Mouse (Mus musculus) heart, embryonic 11.5 days (tissue): ENCODE results near the gene Apc2. TPM values are rescaled to one million over a fixed set of nuclear protein-coding genes. Genes with fewer than 3 reads are reported as not detected.
A peak's percentile ranks its signal among the peaks of the same experiment; 100 is the strongest.

Source experiments
- ATAC-seq: fragments of 200-750 bp; cut with Nextera tagmentation; replicated peaks from 2 replicates; pipeline ENCODE4 v1.8.0; 2017; ENCODE audit warnings: moderate library complexity; ENCODE audit not compliant: insufficient number of reproducible peaks, low FRiP score, low TSS enrichment
- H3K27ac ChIP-seq: fragments of 300-500 bp; sonication (generic); 2 replicates; pipeline ENCODE4 v1.5.1; 2014; ENCODE audit warnings: mild to moderate bottlenecking, low read depth, low read length
- H3K27me3 ChIP-seq: fragments of 300-500 bp; sonication (generic); 2 replicates; pipeline ENCODE4 v1.6.1; 2014; ENCODE audit warnings: mild to moderate bottlenecking, low read length, mixed read lengths; ENCODE audit not compliant: control insufficient read depth, insufficient read depth
- H3K36me3 ChIP-seq: fragments of 300-500 bp; sonication (generic); 2 replicates; pipeline ENCODE4 v1.6.1; 2014; ENCODE audit warnings: mild to moderate bottlenecking, low read length, moderate library complexity, mixed read lengths; ENCODE audit not compliant: control insufficient read depth, insufficient read depth
- H3K4me1 ChIP-seq: fragments of 300-500 bp; sonication (generic); 2 replicates; pipeline ENCODE4 v1.6.1; 2014; ENCODE audit warnings: low read length; ENCODE audit not compliant: control insufficient read depth, insufficient read depth
- H3K4me2 ChIP-seq: fragments of 300-500 bp; sonication (generic); 2 replicates; pipeline ENCODE4 v1.6.1; 2014; ENCODE audit warnings: mild to moderate bottlenecking, moderate library complexity
- H3K4me3 ChIP-seq: fragments of 300-500 bp; sonication (generic); 2 replicates; pipeline ENCODE4 v1.5.1; 2014; ENCODE audit warnings: low read depth, low read length
- H3K9ac ChIP-seq: fragments of 300-500 bp; sonication (generic); 2 replicates; pipeline ENCODE4 v1.6.1; 2014; ENCODE audit warnings: mild to moderate bottlenecking, low read depth, low read length, moderate library complexity
- H3K9me3 ChIP-seq: fragments of 300-500 bp; sonication (generic); replicated peaks from 2 replicates; pipeline ENCODE4 v1.6.1; 2016; ENCODE audit warnings: low read length; ENCODE audit not compliant: control insufficient read depth
- WGBS: fragments of 180-500 bp; shearing (Covaris S2); extraction: QIAGEN DNeasy Blood & Tissue Kit; methylation state at CpG from one replicate; pipeline ENCODE4 v1.1.7; 2014; ENCODE audit not compliant: insufficient replicate concordance; 5-methylcytosine and 5-hydroxymethylcytosine counted together
- polyA plus RNA-seq: library from polyadenylated mRNA; unstranded; fragments of >200 nt; fragmentation: Nextera tagmentation; extraction: Ambion mirVana; gene quantifications from 2 replicates; pipeline ENCODE4 v1.2.1, GENCODE M21; 2014

Apc2 gene
- polyA plus RNA-seq, 1 experiment from 2014 or later, result 0.69 TPM

GRCm38 (mm10) chr10:80282481-80283441 lies 13.0 kb upstream of the Apc2 start:
- no peak overlapping the region for H3K4me3 ChIP-seq
- H3K9ac ChIP-seq, result no peak overlapping the region
- no peaks in the 10 kb centered on the region for H3K27me3 ChIP-seq
- peaks cover 64% of the 10 kb centered on the region for H3K36me3 ChIP-seq
- H3K4me1 ChIP-seq, result peaks cover 7% of the 10 kb centered on the region; the same call in 1 of the 2 replicates
- H3K9me3 ChIP-seq, result no peaks in the 10 kb centered on the region
- WGBS, result 81% methylated on average over 20 of the region's 20 CpGs
- H3K4me2 ChIP-seq, result no peak overlapping the region
- no peak overlapping the region for H3K27ac ChIP-seq
- 0 out of 2 replicates have a peak, but pooled peaks have one; percentile 1 for ATAC-seq

- Histone ChIP-seq H3K27me3 (no peaks in the 10 kb centered on the region), H3K9ac (no peak overlapping the region), H3K27ac (no peak overlapping the region), H3K4me1 (peaks cover 7% of the 10 kb centered on the region; the same call in 1 of the 2 replicates), H3K36me3 (peaks cover 47% of the 10 kb centered on the region), H3K4me3 (no peak overlapping the region), H3K9me3 (no peaks in the 10 kb centered on the region), H3K4me2 (no peak overlapping the region)
- 81% methylated on average over 14 of the region's 15 CpGs for WGBS
- ATAC-seq, result no peak
These were observed 10.3 kb upstream of the Apc2 start for GRCm38 (mm10) chr10:80285222-80286070.

DNA sequence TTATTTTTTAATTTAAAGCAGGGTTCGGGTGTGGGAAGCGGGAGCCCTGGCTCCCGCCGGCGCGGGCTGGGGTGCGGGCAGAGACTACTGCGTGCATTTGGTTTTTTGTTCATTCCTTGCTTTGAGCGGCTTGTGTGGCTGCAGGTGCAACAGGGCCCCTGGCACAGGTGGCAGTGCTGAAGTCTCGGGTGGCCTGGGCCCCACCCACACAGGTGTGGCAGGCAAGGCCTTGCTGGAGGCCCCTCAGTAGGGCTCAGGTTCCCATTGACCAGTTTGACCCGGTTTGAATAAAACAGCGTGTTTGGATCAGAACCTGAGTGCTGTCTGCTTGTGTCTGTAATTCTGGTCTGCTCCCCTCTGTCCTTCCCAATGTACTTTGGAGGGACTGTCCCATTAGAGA lies 7.7 kb upstream of the Apc2 start:
- Histone ChIP-seq H3K9me3 (no peaks in the 10 kb centered on the region), H3K4me2 (no peak overlapping the region), H3K27me3 (no peaks in the 10 kb centered on the region), H3K9ac (no peak overlapping the region), H3K27ac (no peak overlapping the region), H3K4me1 (0 out of 2 replicates have a peak, but pooled peaks cover 3% of the 10 kb centered on the region), H3K4me3 (no peak overlapping the region), H3K36me3 (peaks cover 29% of the 10 kb centered on the region)
- no peak for ATAC-seq
- 93% methylated on average over 12 of the region's 12 CpGs for WGBS

- no peak for ATAC-seq
- H3K4me2 ChIP-seq, result no peak overlapping the region
- H3K27ac ChIP-seq, result no peak overlapping the region
- 70% methylated on average over 8 of the region's 8 CpGs for WGBS
- peaks cover 23% of the 10 kb centered on the region for H3K36me3 ChIP-seq
- H3K4me3 ChIP-seq, result no peak overlapping the region
- H3K27me3 ChIP-seq, result no peaks in the 10 kb centered on the region
- no peak overlapping the region for H3K9ac ChIP-seq
- H3K9me3 ChIP-seq, result no peaks in the 10 kb centered on the region
- H3K4me1 ChIP-seq, result 0 out of 2 replicates have a peak, but pooled peaks cover 4% of the 10 kb centered on the region
These were observed 7.1 kb upstream of the Apc2 start for GRCm38 (mm10) chr10:80288657-80289056.

DNA sequence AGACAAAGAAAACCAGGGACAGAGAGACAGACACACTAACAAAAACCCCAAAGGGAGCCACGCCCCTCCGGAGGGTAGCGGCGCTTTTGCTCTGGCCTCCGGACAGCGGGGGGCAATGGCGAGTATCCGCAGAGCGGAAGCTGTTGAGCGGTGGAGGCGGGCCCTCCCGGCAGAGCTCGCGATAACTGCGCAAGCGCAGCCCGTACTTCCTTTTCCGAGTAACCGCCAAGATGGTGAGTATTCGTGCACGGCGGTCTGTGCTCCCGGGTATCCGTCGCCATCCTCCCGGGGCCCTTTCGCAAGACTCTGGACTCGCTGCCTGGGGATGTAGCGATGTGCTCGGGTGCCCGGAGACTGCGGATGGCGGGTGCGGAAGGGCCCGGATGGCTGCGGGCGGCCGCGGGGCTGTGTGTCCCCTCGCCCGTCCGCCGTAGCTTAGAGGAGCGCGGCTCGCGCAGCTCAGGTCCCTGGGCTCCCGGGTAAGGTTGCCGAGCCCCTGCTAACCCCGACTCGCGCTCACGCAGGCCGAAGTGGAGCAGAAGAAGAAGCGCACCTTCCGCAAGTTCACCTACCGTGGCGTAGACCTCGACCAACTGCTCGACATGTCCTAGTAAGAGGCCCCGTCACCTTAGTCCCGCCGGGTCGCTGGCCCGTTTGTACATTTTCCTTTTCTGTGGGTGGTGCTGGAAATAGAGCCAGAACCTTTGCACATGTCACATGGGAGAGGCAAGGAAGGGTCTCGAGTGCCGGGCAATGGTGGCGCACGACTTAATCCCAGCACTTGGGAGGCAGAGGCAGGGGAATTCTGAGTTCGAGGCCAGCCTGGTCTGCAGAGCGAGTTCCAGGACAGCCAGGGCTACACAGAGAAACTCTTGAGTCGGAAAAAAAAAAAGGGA lies 3.3 kb upstream of the Apc2 start, which contains the start of gene Rps15:
TSS of gene Rps15 (plus strand) at position 203 of the 896 bp plus-strand sequence.
- Histone ChIP-seq H3K4me1 (0 out of 2 replicates have a peak, but pooled peaks cover 8% of the 10 kb centered on the region), H3K4me2 (peak within 1 kb of the TSS; percentile 98), H3K27me3 (peaks cover 10% of the 10 kb centered on the region), H3K36me3 (peaks cover 17% of the 10 kb centered on the region), H3K9me3 (no peaks in the 10 kb centered on the region), H3K27ac (peak within 1 kb of the TSS; percentile 92), H3K4me3 (peak within 1 kb of the TSS; percentile 86), H3K9ac (peak within 1 kb of the TSS; percentile 100)
- ATAC-seq, result peak; percentile 81
- WGBS, result under 1% methylated on average over 71 of the region's 72 CpGs

DNA sequence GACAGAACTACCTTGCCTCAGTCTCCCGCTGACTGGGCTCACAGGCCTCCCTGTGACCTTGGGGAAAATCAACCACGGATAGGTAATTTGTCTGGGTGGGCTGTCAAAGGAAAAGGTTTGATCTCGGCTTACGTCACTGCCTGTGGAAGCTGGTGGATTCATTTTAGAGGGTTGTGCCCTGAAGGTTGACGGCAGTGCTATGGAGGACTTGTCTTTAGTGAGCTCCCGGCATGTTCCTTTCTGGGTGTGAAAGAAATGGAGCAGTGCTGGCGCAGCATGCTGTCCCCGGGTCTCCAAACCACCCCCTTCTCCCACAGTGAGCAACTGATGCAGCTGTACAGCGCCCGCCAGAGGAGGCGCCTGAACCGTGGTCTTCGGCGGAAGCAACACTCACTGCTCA lies 2.5 kb upstream of the Apc2 start:
- 28% methylated on average over 14 of the region's 14 CpGs for WGBS
- no peak for ATAC-seq
- H3K4me3 ChIP-seq, result peak overlapping the region; percentile 86

DNA sequence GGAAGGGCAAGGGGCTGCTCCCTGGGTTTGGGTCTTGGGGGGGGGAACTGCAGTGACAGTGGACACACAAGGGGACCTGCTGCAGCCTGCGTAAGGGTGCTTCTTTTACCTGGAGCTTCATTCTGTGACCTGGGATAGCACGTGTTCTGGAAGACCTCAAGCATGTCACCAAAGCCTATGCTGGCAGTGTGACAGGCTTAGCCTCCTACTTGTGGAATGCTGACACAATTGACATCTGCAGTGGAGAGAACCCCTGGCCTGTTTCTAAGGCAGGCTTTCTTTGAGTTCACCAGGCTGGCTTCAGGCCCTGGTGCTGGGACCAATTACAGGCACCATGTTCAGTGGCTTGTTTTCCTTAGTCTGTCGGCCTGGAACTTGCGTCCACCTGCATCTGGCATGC lies 1.5 kb upstream of the Apc2 start:
- H3K9me3 ChIP-seq, result no peaks in the 10 kb centered on the region
- H3K9ac ChIP-seq, result no peak overlapping the region
- no peak overlapping the region; the same call in 1 of the 2 replicates for H3K4me2 ChIP-seq
- peaks cover 28% of the 10 kb centered on the region for H3K27me3 ChIP-seq
- 73% methylated on average over 4 of the region's 4 CpGs for WGBS
- 0 out of 2 replicates have a peak, but pooled peaks cover 8% of the 10 kb centered on the region for H3K4me1 ChIP-seq
- H3K27ac ChIP-seq, result no peak overlapping the region
- no peak overlapping the region for H3K4me3 ChIP-seq
- H3K36me3 ChIP-seq, result peaks cover 12% of the 10 kb centered on the region
- ATAC-seq, result no peak

More for the DNA sequence above, 2.5 kb upstream of the Apc2 start:
- Histone ChIP-seq H3K36me3 (peaks cover 14% of the 10 kb centered on the region), H3K9me3 (no peaks in the 10 kb centered on the region), H3K27ac (peak overlapping the region; percentile 92), H3K27me3 (peaks cover 18% of the 10 kb centered on the region), H3K4me1 (0 out of 2 replicates have a peak, but pooled peaks cover 8% of the 10 kb centered on the region), H3K9ac (peak overlapping the region; percentile 100), H3K4me2 (peak overlapping the region; percentile 98)
